In the genomic region with DNA sequence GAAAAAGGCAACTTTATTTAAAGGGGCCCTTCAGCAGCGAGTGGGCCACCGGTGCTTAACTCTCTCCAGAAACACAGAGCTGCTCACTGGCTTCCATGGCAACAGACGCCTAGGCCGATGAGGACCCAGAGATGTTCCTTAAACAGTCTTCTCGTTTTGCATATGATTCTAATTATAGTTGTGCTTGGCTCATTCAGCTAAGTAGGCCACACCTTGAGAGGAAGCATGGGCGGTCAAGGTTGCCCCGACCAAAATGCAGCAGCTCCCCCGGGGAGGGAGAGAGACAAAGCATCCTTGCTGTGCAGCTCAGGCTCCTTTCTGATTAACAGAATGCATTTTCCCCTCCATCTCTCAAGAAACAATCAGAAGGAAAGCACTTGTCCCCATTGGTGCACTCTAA, we compare ENCODE assay signal across 9 mouse cellular contexts. TPM values are rescaled to one million over a fixed set of nuclear protein-coding genes. Genes with fewer than 3 reads are reported as not detected.
A peak's percentile ranks its signal among the peaks of the same experiment; 100 is the strongest.
DNase-seq lines count a peak whose midpoint lies in the region; ATAC-seq and TF ChIP-seq lines count a peak whose summit lies in the region.
"Had no signal": no experiment of that assay in that cellular context is flagged by ENCODE, and none has a peak within 500 bp of the region (broad histone marks: within the 10 kb centered on the region; RNA-seq: fewer than 3 reads in every experiment).

No protein-coding gene starts in this region.

- no peaks in the 10 kb centered on the region for H3K36me3 ChIP-seq in forebrain, postnatal 0 days (ENCODE audit: insufficient read depth)
- no peaks in the 10 kb centered on the region for H3K36me3 ChIP-seq in kidney, adult 2 months (ENCODE audit: control insufficient read depth, insufficient read depth, low read length)

- no peak overlapping the region for H3K27ac ChIP-seq in forebrain, postnatal 0 days (ENCODE audit: low read depth, low read length)
- no peak overlapping the region for H3K27ac ChIP-seq in kidney, adult 2 months (ENCODE audit: insufficient read depth, low read depth, low read length)

- no peak overlapping the region for H3K4me3 ChIP-seq in forebrain, postnatal 0 days (ENCODE audit: low read depth, low read length)
- no peak overlapping the region for H3K4me3 ChIP-seq in kidney, adult 2 months (ENCODE audit: insufficient read depth, low read depth, low read length)
- H3K4me3 ChIP-seq: megakaryocyte, embryonic 14.5 days had no signal

- H3K9ac ChIP-seq in forebrain, postnatal 0 days = no peak overlapping the region

- TF ChIP-seq POLR2A in kidney, adult 2 months (IDR thresholded peaks at IDR 0.05; ENCODE audit: low read depth, low read length) = no peak

- DNase-seq in R1 (ENCODE audit: low read depth, low spot score) = peak; percentile 99
- DNase-seq in forebrain, postnatal 0 days = peak; percentile 75
- peak; percentile 7 to 18 for DNase-seq in layer of hippocampus, postnatal 25 days (ENCODE audit: extremely low spot score in 1 of 2, low spot score in 1 of 2)
- DNase-seq in retina, embryonic 14.5 days (ENCODE audit: low spot score) = peak; percentile 48
- no peak for DNase-seq in adrenal gland, postnatal 4 days (ENCODE audit: low spot score in 2 of 2)
- no peak for DNase-seq in lung, postnatal 14 days
- DNase-seq in kidney, adult 2 months = no peak

- WGBS in forebrain, postnatal 0 days = 3% methylated on average over 8 of the region's 8 CpGs
- WGBS in kidney, adult 2 months = 33% methylated on average over 8 of the region's 8 CpGs

- ATAC-seq in forebrain, postnatal 0 days = peak; percentile 89
- no peak for ATAC-seq in erythroblast, adult 5-6 weeks (replicated peaks; ENCODE audit: low FRiP score, poor library complexity, severe bottlenecking)

- H3K9me3 ChIP-seq in forebrain, postnatal 0 days (ENCODE audit: low read length) = no peaks in the 10 kb centered on the region
- H3K9me3 ChIP-seq: megakaryocyte, embryonic 14.5 days had no signal

- peaks cover 6% of the 10 kb centered on the region for H3K4me1 ChIP-seq in forebrain, postnatal 0 days (ENCODE audit: insufficient read depth)
- no peaks in the 10 kb centered on the region for H3K4me1 ChIP-seq in kidney, adult 2 months (ENCODE audit: control insufficient read depth, insufficient read depth, low read length)
- H3K4me1 ChIP-seq: megakaryocyte, embryonic 14.5 days had no signal

- H3K27me3 ChIP-seq in forebrain, postnatal 0 days (ENCODE audit: insufficient read depth, low read length) = 0 out of 2 replicates have a peak, but pooled peaks cover 4% of the 10 kb centered on the region
- no peaks in the 10 kb centered on the region for H3K27me3 ChIP-seq in kidney, adult 2 months (replicated peaks; ENCODE audit: control insufficient read depth, insufficient read depth, low read length)

- no peak for TF ChIP-seq CTCF in forebrain, postnatal 0 days (IDR thresholded peaks at IDR 0.05; ENCODE audit: low read depth)
- no peak for TF ChIP-seq CTCF in kidney, adult 2 months (conservative IDR thresholded peaks at IDR 0.05; ENCODE audit: insufficient read depth, insufficient read length, low read depth, low read length)

- peak overlapping the region; percentile 27 for H3K4me2 ChIP-seq in forebrain, postnatal 0 days (ENCODE audit: low read depth)

RNA-seq across cellular contexts. Expression of a gene that starts 22.4 kb away (rescaled TPM):
- 0.29 and 0.31 TPM in 2 replicates for total RNA-seq in forebrain, postnatal 0 days (2014; rRNA removed)
- polyA plus RNA-seq in forebrain, postnatal 0 days (2015; fragmentation: Nextera tagmentation; extraction: Ambion mirVana) = 0.98 and 1.2 TPM in 2 replicates
- total RNA-seq in layer of hippocampus, postnatal 25 days (2021) = under 1 TPM; 0.64 to 0.68 TPM
- 1 to 10 TPM; 8.2 to 8.5 TPM for total RNA-seq in adrenal gland, postnatal 4 days (2021)
- not detected in 2 replicates for total RNA-seq in erythroblast, adult 5-6 weeks (2015; ENCODE audit: low replicate concordance)
- 0.28 and 0.43 TPM in 2 replicates for total RNA-seq in erythroblast, adult 5-6 weeks (2017; ENCODE audit: low replicate concordance)
- 4.6 and 5.1 TPM in 2 replicates for polyA plus RNA-seq in kidney, adult 2 months (2012; rRNA removed)

Comparison
In these comparisons a context has a peak if more than half of its experiments do, and no peak if none do; other contexts are left out.
1. DNase-seq: peak in R1 (single experiment), forebrain, postnatal 0 days (single experiment), layer of hippocampus, postnatal 25 days (2 of 2) and retina, embryonic 14.5 days (single experiment); none in adrenal gland, postnatal 4 days (0 of 2), lung, postnatal 14 days (single experiment) and kidney, adult 2 months (single experiment).